Mouse (Mus musculus): ENCODE data around the gene Chst11. TPM values are rescaled to one million over a fixed set of nuclear protein-coding genes. Genes with fewer than 3 reads are reported as not detected.
A peak's percentile ranks its signal among the peaks of the same experiment; 100 is the strongest.

Gene Chst11
- polyA plus RNA-seq, 1 experiment from 2014 or later: 2.6 TPM

- Histone ChIP-seq H3K9ac (no peak overlapping the region), H3K4me3 (no peak overlapping the region), H3K27me3 (no peaks in the 10 kb centered on the region), H3K4me2 (no peak overlapping the region), H3K9me3 (no peaks in the 10 kb centered on the region), H3K36me3 (no peaks in the 10 kb centered on the region), H3K4me1 (0 out of 2 replicates have a peak, but pooled peaks cover 5% of the 10 kb centered on the region), H3K27ac (no peak overlapping the region)
- 84% methylated on average over 11 of the region's 11 CpGs for WGBS
- no peak for ATAC-seq (ENCODE audit: insufficient number of reproducible peaks, insufficient read depth, low FRiP score, low TSS enrichment, low read depth)
Observed at GRCm38 (mm10) chr10:82971549-82971948, 13.7 kb upstream of the Chst11 start.

- 79% methylated on average over 5 of the region's 5 CpGs for WGBS
- ATAC-seq (ENCODE audit: insufficient number of reproducible peaks, insufficient read depth, low FRiP score, low TSS enrichment, low read depth): no peak
Observed at GRCm38 (mm10) chr10:82974201-82974600, 11.1 kb upstream of the Chst11 start.

GRCm38 (mm10) chr10:82974627-82975177, 10.6 kb upstream of the Chst11 start:
- no peak for ATAC-seq (ENCODE audit: insufficient number of reproducible peaks, insufficient read depth, low FRiP score, low TSS enrichment, low read depth)
- Histone ChIP-seq H3K36me3 (no peaks in the 10 kb centered on the region), H3K4me2 (no peak overlapping the region), H3K4me1 (0 out of 2 replicates have a peak, but pooled peaks cover 5% of the 10 kb centered on the region), H3K4me3 (no peak overlapping the region), H3K27me3 (no peaks in the 10 kb centered on the region), H3K9ac (no peak overlapping the region), H3K9me3 (no peaks in the 10 kb centered on the region), H3K27ac (no peak overlapping the region)
- WGBS: 41% methylated on average over 6 of the region's 6 CpGs

More at GRCm38 (mm10) chr10:82974201-82974600, 11.1 kb upstream of the Chst11 start:
- Histone ChIP-seq H3K4me1 (0 out of 2 replicates have a peak, but pooled peaks cover 5% of the 10 kb centered on the region), H3K9me3 (no peaks in the 10 kb centered on the region), H3K4me2 (no peak overlapping the region), H3K9ac (no peak overlapping the region), H3K4me3 (no peak overlapping the region), H3K27me3 (no peaks in the 10 kb centered on the region), H3K36me3 (no peaks in the 10 kb centered on the region), H3K27ac (no peak overlapping the region)

- no peak overlapping the region for H3K9ac ChIP-seq
Observed at GRCm38 (mm10) chr10:82975806-82976205, 9.5 kb upstream of the Chst11 start.

GRCm38 (mm10) chr10:82982286-82982685, 3.0 kb upstream of the Chst11 start:
- H3K9ac ChIP-seq: no peak overlapping the region
- H3K4me3 ChIP-seq: no peak overlapping the region
- 69% methylated on average over 3 of the region's 3 CpGs for WGBS
- peaks cover 41% of the 10 kb centered on the region for H3K27me3 ChIP-seq
- no peak overlapping the region for H3K27ac ChIP-seq
- no peak for ATAC-seq (ENCODE audit: insufficient number of reproducible peaks, insufficient read depth, low FRiP score, low TSS enrichment, low read depth)
- H3K9me3 ChIP-seq: no peaks in the 10 kb centered on the region
- H3K4me1 ChIP-seq: peaks cover 20% of the 10 kb centered on the region
- no peak overlapping the region for H3K4me2 ChIP-seq
- H3K36me3 ChIP-seq: no peaks in the 10 kb centered on the region

More at GRCm38 (mm10) chr10:82975806-82976205, 9.5 kb upstream of the Chst11 start:
- 0 out of 2 replicates have a peak, but pooled peaks cover 6% of the 10 kb centered on the region for H3K27me3 ChIP-seq
- H3K4me1 ChIP-seq: 0 out of 2 replicates have a peak, but pooled peaks cover 5% of the 10 kb centered on the region
- no peaks in the 10 kb centered on the region for H3K9me3 ChIP-seq
- H3K4me2 ChIP-seq: no peak overlapping the region
- no peak overlapping the region for H3K4me3 ChIP-seq
- H3K36me3 ChIP-seq: no peaks in the 10 kb centered on the region
- no peak for ATAC-seq (ENCODE audit: insufficient number of reproducible peaks, insufficient read depth, low FRiP score, low TSS enrichment, low read depth)
- WGBS: 86% methylated on average over 15 of the region's 15 CpGs
- H3K27ac ChIP-seq: no peak overlapping the region

GRCm38 (mm10) chr10:82985700-82986131, 418 bp downstream of the Chst11 start:
- under 1% methylated on average over 32 of the region's 32 CpGs for WGBS
- H3K27me3 ChIP-seq: peaks cover 36% of the 10 kb centered on the region

GRCm38 (mm10) chr10:82986251-82986992, 1.1 kb downstream of the Chst11 start:
- Histone ChIP-seq H3K4me3 (peak overlapping the region; percentile 82), H3K27ac (peak overlapping the region; percentile 90), H3K9me3 (no peaks in the 10 kb centered on the region), H3K4me2 (peak overlapping the region; percentile 89), H3K9ac (peak overlapping the region; percentile 85), H3K4me1 (peaks cover 43% of the 10 kb centered on the region), H3K36me3 (no peaks in the 10 kb centered on the region), H3K27me3 (peaks cover 29% of the 10 kb centered on the region)
- ATAC-seq (ENCODE audit: insufficient number of reproducible peaks, insufficient read depth, low FRiP score, low TSS enrichment, low read depth): no peak
- 3% methylated on average over 21 of the region's 21 CpGs for WGBS

More at GRCm38 (mm10) chr10:82985700-82986131, 418 bp downstream of the Chst11 start:
- Histone ChIP-seq H3K4me3 (peak overlapping the region; percentile 82), H3K27ac (peak overlapping the region; percentile 90), H3K9ac (peak overlapping the region; percentile 85), H3K9me3 (no peaks in the 10 kb centered on the region), H3K4me2 (peak overlapping the region; percentile 89), H3K4me1 (peaks cover 36% of the 10 kb centered on the region), H3K36me3 (no peaks in the 10 kb centered on the region)
- ATAC-seq (ENCODE audit: insufficient number of reproducible peaks, insufficient read depth, low FRiP score, low TSS enrichment, low read depth): peak; percentile 44; the same call in 1 of the 2 replicates

GRCm38 (mm10) chr10:82986993-82987349, 1.7 kb downstream of the Chst11 start:
- 20% methylated on average over 8 of the region's 8 CpGs for WGBS
- ATAC-seq (ENCODE audit: insufficient number of reproducible peaks, insufficient read depth, low FRiP score, low TSS enrichment, low read depth): no peak
- peak overlapping the region; percentile 82 for H3K4me3 ChIP-seq
- H3K4me2 ChIP-seq: peak overlapping the region; percentile 89
- peaks cover 48% of the 10 kb centered on the region for H3K4me1 ChIP-seq
- H3K27ac ChIP-seq: peak overlapping the region; percentile 90; the same call in 1 of the 2 replicates
- peak overlapping the region; percentile 85 for H3K9ac ChIP-seq
- no peaks in the 10 kb centered on the region for H3K36me3 ChIP-seq
- no peaks in the 10 kb centered on the region for H3K9me3 ChIP-seq
- H3K27me3 ChIP-seq: peaks cover 25% of the 10 kb centered on the region

- WGBS: 30% methylated on average over 4 of the region's 4 CpGs
- Histone ChIP-seq H3K4me3 (peak overlapping the region; percentile 82), H3K4me1 (peaks cover 52% of the 10 kb centered on the region), H3K9me3 (no peaks in the 10 kb centered on the region), H3K36me3 (no peaks in the 10 kb centered on the region), H3K4me2 (peak overlapping the region; percentile 89), H3K27ac (peak overlapping the region; percentile 3; the same call in 1 of the 2 replicates), H3K9ac (peak overlapping the region; percentile 85), H3K27me3 (peaks cover 25% of the 10 kb centered on the region)
- ATAC-seq (ENCODE audit: insufficient number of reproducible peaks, insufficient read depth, low FRiP score, low TSS enrichment, low read depth): no peak
Observed at GRCm38 (mm10) chr10:82987394-82987793, 2.1 kb downstream of the Chst11 start.

GRCm38 (mm10) chr10:82989418-82990025, 4.2 kb downstream of the Chst11 start:
- 51% methylated on average over 13 of the region's 13 CpGs for WGBS
- Histone ChIP-seq H3K4me3 (no peak overlapping the region), H3K4me1 (peaks cover 64% of the 10 kb centered on the region), H3K27me3 (peaks cover 7% of the 10 kb centered on the region), H3K4me2 (peak overlapping the region; percentile 23; the same call in 1 of the 2 replicates), H3K36me3 (no peaks in the 10 kb centered on the region), H3K27ac (no peak overlapping the region), H3K9me3 (no peaks in the 10 kb centered on the region), H3K9ac (no peak overlapping the region)
- ATAC-seq (ENCODE audit: insufficient number of reproducible peaks, insufficient read depth, low FRiP score, low TSS enrichment, low read depth): no peak

- Histone ChIP-seq H3K27me3 (peaks cover 6% of the 10 kb centered on the region), H3K4me1 (peaks cover 65% of the 10 kb centered on the region), H3K4me3 (no peak overlapping the region), H3K27ac (0 out of 2 replicates have a peak overlapping the region, but pooled peaks have one; percentile 1), H3K36me3 (no peaks in the 10 kb centered on the region), H3K9me3 (no peaks in the 10 kb centered on the region), H3K9ac (no peak overlapping the region), H3K4me2 (no peak overlapping the region)
- WGBS: 55% methylated on average over 7 of the region's 7 CpGs
- ATAC-seq (ENCODE audit: insufficient number of reproducible peaks, insufficient read depth, low FRiP score, low TSS enrichment, low read depth): no peak
Observed at GRCm38 (mm10) chr10:82990918-82991317, 5.6 kb downstream of the Chst11 start.

Measured in embryonic facial prominence, embryonic 13.5 days (tissue).